15 mouse cellular contexts compared by ENCODE assay signal in the genomic region with DNA sequence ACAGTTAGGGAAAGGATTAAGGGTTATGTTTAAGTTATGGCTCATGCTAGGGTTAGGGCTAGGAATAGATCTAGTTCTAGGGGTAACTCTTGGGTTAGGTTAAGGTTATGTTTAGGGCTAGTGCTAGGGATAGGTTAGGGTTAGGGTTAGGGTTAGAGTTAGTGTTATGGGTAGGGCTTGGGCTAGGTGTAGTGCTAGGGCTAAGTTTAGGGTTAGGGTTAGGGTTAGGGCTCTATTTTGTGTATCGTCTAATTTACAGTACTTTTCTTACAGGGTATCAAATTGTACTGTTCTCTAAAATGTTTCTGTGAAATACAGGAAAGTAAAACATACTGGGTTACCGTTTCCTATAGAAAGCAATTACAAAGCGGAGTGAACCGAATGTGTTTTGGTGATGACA.
"Had no signal": no experiment of that assay in that cellular context is flagged by ENCODE, and none has a peak within 500 bp of the region (broad histone marks: within the 10 kb centered on the region; RNA-seq: fewer than 3 reads in every experiment).

No protein-coding gene starts in this region.

- H3K9me3 ChIP-seq: neural tube, embryonic 15.5 days; stomach, embryonic 15.5 days had no signal

- H3K4me1 ChIP-seq: neural tube, embryonic 15.5 days; stomach, embryonic 15.5 days had no signal

- H3K27me3 ChIP-seq: neural tube, embryonic 15.5 days; stomach, embryonic 15.5 days had no signal

- H3K27ac ChIP-seq: neural tube, embryonic 15.5 days; stomach, embryonic 15.5 days; stomach, postnatal 0 days had no signal

- H3K4me3 ChIP-seq: neural tube, embryonic 15.5 days; stomach, embryonic 15.5 days had no signal

- H3K36me3 ChIP-seq: neural tube, embryonic 15.5 days; stomach, embryonic 15.5 days had no signal

- DNase-seq: retina, postnatal 1 day; right cerebral cortex, adult 18-20 months; right cerebral cortex, postnatal 14 days; right cerebral cortex, postnatal 25 days; right cerebral cortex, postnatal 4 days; spleen, adult 18-20 months; thymus, adult 18-20 months; thymus, adult 2 months; thymus, postnatal 14 days; thymus, postnatal 25 days; thymus, postnatal 36 days; thymus, postnatal 4 days had no signal

- H3K9ac ChIP-seq: neural tube, embryonic 15.5 days; stomach, embryonic 15.5 days had no signal

- H3K4me2 ChIP-seq: neural tube, embryonic 15.5 days; stomach, embryonic 15.5 days had no signal
